ENCODE assay signal across 31 mouse cellular contexts in genomic region chr6:100062961-100063360, GRCm38 (mm10).
A peak's percentile ranks its signal among the peaks of the same experiment; 100 is the strongest.
DNase-seq lines count a peak whose midpoint lies in the region; ATAC-seq and TF ChIP-seq lines count a peak whose summit lies in the region.
"Had no signal": no experiment of that assay in that cellular context is flagged by ENCODE, and none has a peak within 500 bp of the region (broad histone marks: within the 10 kb centered on the region; RNA-seq: fewer than 3 reads in every experiment).

No protein-coding gene starts in this region.

- no peak overlapping the region for H3K4me3 ChIP-seq in liver, embryonic 13.5 days (replicated peaks)
- H3K4me3 ChIP-seq in liver, embryonic 11.5 days (ENCODE audit: low read depth, low read length) = no peak overlapping the region
- H3K4me3 ChIP-seq in intestine, embryonic 16.5 days (ENCODE audit: low read length) = no peak overlapping the region
- H3K4me3 ChIP-seq in liver, postnatal 0 days (ENCODE audit: low read depth, low read length) = no peak overlapping the region
- H3K4me3 ChIP-seq in heart, embryonic 10.5 days = no peak overlapping the region
- H3K4me3 ChIP-seq: embryonic facial prominence, embryonic 12.5 days; forebrain, embryonic 15.5 days; gastrocnemius, adult 2 months; heart, adult 2 months; heart, embryonic 13.5 days; hindbrain, embryonic 15.5 days; limb, embryonic 10.5 days; limb, embryonic 15.5 days; megakaryocyte, embryonic 14.5 days; midbrain, embryonic 12.5 days had no signal

- TF ChIP-seq CTCF in liver, postnatal 0 days (IDR thresholded peaks at IDR 0.05; ENCODE audit: low read depth) = no peak

- H3K27ac ChIP-seq in liver, embryonic 13.5 days = no peak overlapping the region
- H3K27ac ChIP-seq in liver, embryonic 11.5 days (ENCODE audit: low read depth, low read length) = no peak overlapping the region
- H3K27ac ChIP-seq in intestine, embryonic 16.5 days (ENCODE audit: low read length) = no peak overlapping the region
- peak overlapping the region; percentile 78 for H3K27ac ChIP-seq in liver, postnatal 0 days (ENCODE audit: low read depth)
- H3K27ac ChIP-seq in heart, embryonic 10.5 days = no peak overlapping the region
- H3K27ac ChIP-seq: embryonic facial prominence, embryonic 12.5 days; forebrain, embryonic 15.5 days; gastrocnemius, adult 2 months; heart, adult 2 months; heart, embryonic 13.5 days; hindbrain, embryonic 15.5 days; kidney, postnatal 0 days; limb, embryonic 10.5 days; limb, embryonic 15.5 days; midbrain, embryonic 12.5 days had no signal

- peak; percentile 45; the same call in 1 of the 2 replicates for TF ChIP-seq EP300 in liver, postnatal 0 days (IDR thresholded peaks at IDR 0.05; ENCODE audit: low read depth)

- ATAC-seq in liver, embryonic 13.5 days (ENCODE audit: low read depth) = 0 out of 2 replicates have a peak, but pooled peaks have one; percentile 21
- no peak for ATAC-seq in liver, embryonic 11.5 days (replicated peaks; ENCODE audit: low FRiP score)
- ATAC-seq in intestine, embryonic 16.5 days = peak; percentile 63
- ATAC-seq in liver, postnatal 0 days = peak; percentile 79
- ATAC-seq: forebrain, embryonic 15.5 days; inflammation-experienced regulatory T-cells, adult 6 months; Patski had no signal

- no peaks in the 10 kb centered on the region for H3K36me3 ChIP-seq in liver, embryonic 13.5 days
- H3K36me3 ChIP-seq in liver, embryonic 11.5 days (ENCODE audit: control insufficient read depth, insufficient read depth, low read length) = no peaks in the 10 kb centered on the region
- no peaks in the 10 kb centered on the region for H3K36me3 ChIP-seq in intestine, embryonic 16.5 days (ENCODE audit: control insufficient read depth, insufficient read depth, low read length)
- no peaks in the 10 kb centered on the region for H3K36me3 ChIP-seq in liver, postnatal 0 days (replicated peaks; ENCODE audit: insufficient read depth, low read length)
- no peaks in the 10 kb centered on the region for H3K36me3 ChIP-seq in heart, embryonic 10.5 days
- H3K36me3 ChIP-seq: embryonic facial prominence, embryonic 12.5 days; forebrain, embryonic 15.5 days; heart, embryonic 13.5 days; hindbrain, embryonic 15.5 days; limb, embryonic 10.5 days; limb, embryonic 15.5 days; midbrain, embryonic 12.5 days had no signal

- DNase-seq in liver, embryonic 13.5 days = no peak
- DNase-seq in liver, embryonic 11.5 days (ENCODE audit: low spot score) = no peak
- peak; percentile 47 for DNase-seq in liver, postnatal 0 days
- DNase-seq in lung, postnatal 36 days = peak; percentile 56
- no peak for DNase-seq in layer of hippocampus, adult 9-11 months
- no peak for DNase-seq in thymus, postnatal 14 days
- no peak for DNase-seq in heart, embryonic 10.5 days (ENCODE audit: low spot score)
- DNase-seq: adrenal gland, postnatal 14 days; cerebellum, adult 11-12 months; cerebellum, adult 9-11 months; embryo, embryonic 11 days; gastrocnemius, adult 2 months; gastrocnemius, postnatal 36 days; heart, adult 2 months; heart, postnatal 10 days; kidney, adult 8-10 months; kidney, postnatal 4 days; thymus, adult 18-20 months; thymus, postnatal 4 days had no signal

- no peak overlapping the region for H3K9ac ChIP-seq in liver, embryonic 13.5 days
- no peak overlapping the region for H3K9ac ChIP-seq in liver, embryonic 11.5 days (ENCODE audit: low read depth, low read length)
- H3K9ac ChIP-seq in intestine, embryonic 16.5 days (ENCODE audit: low read depth, low read length) = no peak overlapping the region
- H3K9ac ChIP-seq in liver, postnatal 0 days (replicated peaks) = no peak overlapping the region
- H3K9ac ChIP-seq: embryonic facial prominence, embryonic 12.5 days; forebrain, embryonic 15.5 days; heart, embryonic 13.5 days; hindbrain, embryonic 15.5 days; limb, embryonic 15.5 days; midbrain, embryonic 12.5 days had no signal

- H3K9me3 ChIP-seq in liver, embryonic 13.5 days (replicated peaks) = no peaks in the 10 kb centered on the region
- H3K9me3 ChIP-seq in liver, embryonic 11.5 days (ENCODE audit: control insufficient read depth, low read length) = no peaks in the 10 kb centered on the region
- no peaks in the 10 kb centered on the region for H3K9me3 ChIP-seq in intestine, embryonic 16.5 days (ENCODE audit: control insufficient read depth, low read length)
- H3K9me3 ChIP-seq in liver, postnatal 0 days (ENCODE audit: low read length) = no peaks in the 10 kb centered on the region
- no peaks in the 10 kb centered on the region for H3K9me3 ChIP-seq in heart, embryonic 10.5 days
- H3K9me3 ChIP-seq: embryonic facial prominence, embryonic 12.5 days; forebrain, embryonic 15.5 days; heart, embryonic 13.5 days; hindbrain, embryonic 15.5 days; limb, embryonic 10.5 days; limb, embryonic 15.5 days; megakaryocyte, embryonic 14.5 days; midbrain, embryonic 12.5 days had no signal

- 63% methylated on average over 8 of the region's 8 CpGs for WGBS in liver, embryonic 13.5 days (ENCODE audit: insufficient replicate concordance)
- WGBS in liver, embryonic 11.5 days = 76% methylated on average over 8 of the region's 8 CpGs
- 89% methylated on average over 8 of the region's 8 CpGs for WGBS in intestine, embryonic 16.5 days
- 50% methylated on average over 8 of the region's 8 CpGs for WGBS in liver, postnatal 0 days (ENCODE audit: insufficient replicate concordance)
- 78% methylated on average over 8 of the region's 8 CpGs for WGBS in heart, embryonic 10.5 days

- 0 out of 2 replicates have a peak, but pooled peaks cover 7% of the 10 kb centered on the region for H3K4me1 ChIP-seq in liver, embryonic 13.5 days (replicated peaks)
- no peaks in the 10 kb centered on the region for H3K4me1 ChIP-seq in liver, embryonic 11.5 days (replicated peaks; ENCODE audit: control insufficient read depth, insufficient read depth, low read length)
- no peaks in the 10 kb centered on the region for H3K4me1 ChIP-seq in intestine, embryonic 16.5 days (ENCODE audit: control insufficient read depth, insufficient read depth, low read length)
- H3K4me1 ChIP-seq in liver, postnatal 0 days (ENCODE audit: insufficient read depth) = peaks cover 21% of the 10 kb centered on the region
- H3K4me1 ChIP-seq in heart, embryonic 10.5 days = peaks cover 5% of the 10 kb centered on the region
- H3K4me1 ChIP-seq: megakaryocyte, embryonic 14.5 days; midbrain, embryonic 12.5 days had no signal

- H3K4me2 ChIP-seq in liver, embryonic 13.5 days = no peak overlapping the region
- H3K4me2 ChIP-seq in liver, embryonic 11.5 days = no peak overlapping the region
- H3K4me2 ChIP-seq in intestine, embryonic 16.5 days (ENCODE audit: low read depth, low read length) = no peak overlapping the region
- H3K4me2 ChIP-seq in liver, postnatal 0 days (ENCODE audit: low read depth, low read length) = no peak overlapping the region
- H3K4me2 ChIP-seq: embryonic facial prominence, embryonic 12.5 days; forebrain, embryonic 15.5 days; heart, embryonic 13.5 days; hindbrain, embryonic 15.5 days; limb, embryonic 15.5 days; midbrain, embryonic 12.5 days had no signal

- no peaks in the 10 kb centered on the region for H3K27me3 ChIP-seq in liver, embryonic 13.5 days
- H3K27me3 ChIP-seq in liver, embryonic 11.5 days (replicated peaks; ENCODE audit: control insufficient read depth, insufficient read depth, low read length) = peaks cover 2% of the 10 kb centered on the region; the same call in 1 of the 2 replicates
- H3K27me3 ChIP-seq in intestine, embryonic 16.5 days (replicated peaks; ENCODE audit: control insufficient read depth, insufficient read depth, low read length) = no peaks in the 10 kb centered on the region; the same call in 1 of the 2 replicates
- H3K27me3 ChIP-seq in liver, postnatal 0 days (ENCODE audit: insufficient read depth, low read length) = no peaks in the 10 kb centered on the region
- H3K27me3 ChIP-seq in heart, embryonic 10.5 days (ENCODE audit: insufficient read depth, poor library complexity, severe bottlenecking) = peaks cover 86% of the 10 kb centered on the region
- H3K27me3 ChIP-seq: embryonic facial prominence, embryonic 12.5 days; forebrain, embryonic 15.5 days had no signal

Comparison
In these comparisons a context has a peak if more than half of its experiments do, and no peak if none do; other contexts are left out.
1. DNase-seq: peak in liver, postnatal 0 days (single experiment) and lung, postnatal 36 days (single experiment); none in liver, embryonic 13.5 days (single experiment), liver, embryonic 11.5 days (single experiment), layer of hippocampus, adult 9-11 months (single experiment), thymus, postnatal 14 days (single experiment) and heart, embryonic 10.5 days (single experiment).